ENCODE assay signal across 15 mouse cellular contexts in the genomic region with DNA sequence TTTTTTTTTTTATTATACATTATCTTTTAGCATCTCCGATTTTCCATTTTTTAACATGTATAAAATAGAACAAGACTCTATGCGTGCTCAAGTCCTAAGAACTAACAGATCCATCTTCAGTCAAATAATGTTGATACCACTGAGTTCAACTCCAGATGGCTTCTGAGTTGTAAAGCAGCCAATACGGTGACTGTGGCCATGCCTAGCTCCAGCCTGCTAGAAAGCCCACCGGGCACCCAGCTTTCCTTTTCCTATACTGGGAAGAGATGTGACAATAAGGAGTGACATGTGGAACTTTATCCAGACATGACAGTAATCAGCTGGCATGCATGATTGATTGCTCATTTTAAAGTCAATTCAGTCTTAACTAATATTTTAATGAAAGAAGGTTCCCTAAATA.
"Had no signal": no experiment of that assay in that cellular context is flagged by ENCODE, and none has a peak within 500 bp of the region (broad histone marks: within the 10 kb centered on the region; RNA-seq: fewer than 3 reads in every experiment).

No protein-coding gene starts in this region.

- H3K4me1 ChIP-seq: lung, embryonic 15.5 days; megakaryocyte, embryonic 14.5 days; midbrain, embryonic 13.5 days; midbrain, embryonic 15.5 days; neural tube, embryonic 12.5 days had no signal

- DNase-seq: lung, adult 2 months; lung, postnatal 14 days; lung, postnatal 36 days; right cerebral cortex, postnatal 14 days; thymus, adult 18-20 months; thymus, postnatal 14 days; thymus, postnatal 36 days had no signal

- H3K27ac ChIP-seq: lung, embryonic 15.5 days; macrophage; midbrain, embryonic 13.5 days; midbrain, embryonic 15.5 days; neural tube, embryonic 12.5 days had no signal

- H3K9me3 ChIP-seq: lung, embryonic 15.5 days; midbrain, embryonic 13.5 days; midbrain, embryonic 15.5 days; neural tube, embryonic 12.5 days had no signal

- H3K27me3 ChIP-seq: lung, embryonic 15.5 days; megakaryocyte, embryonic 14.5 days; midbrain, embryonic 13.5 days; midbrain, embryonic 15.5 days; neural tube, embryonic 12.5 days had no signal

- H3K4me2 ChIP-seq: lung, embryonic 15.5 days; midbrain, embryonic 11.5 days; midbrain, embryonic 13.5 days; midbrain, embryonic 15.5 days; neural tube, embryonic 12.5 days had no signal

- H3K4me3 ChIP-seq: lung, embryonic 15.5 days; megakaryocyte, embryonic 14.5 days; midbrain, embryonic 13.5 days; midbrain, embryonic 15.5 days; neural tube, embryonic 12.5 days had no signal

- H3K9ac ChIP-seq: lung, embryonic 15.5 days; midbrain, embryonic 13.5 days; midbrain, embryonic 15.5 days; neural tube, embryonic 12.5 days had no signal

- H3K36me3 ChIP-seq: lung, embryonic 15.5 days; midbrain, embryonic 13.5 days; midbrain, embryonic 15.5 days; neural tube, embryonic 12.5 days had no signal

- ATAC-seq: lung, postnatal 0 days; midbrain, embryonic 13.5 days; midbrain, embryonic 15.5 days had no signal
